Mouse (Mus musculus): ENCODE measurements around the gene Gm49405. TPM values are rescaled to one million over a fixed set of nuclear protein-coding genes. Genes with fewer than 3 reads are reported as not detected.
"Not testable (repeated sequence)": the region's sequence is repeated elsewhere in the genome, so short reads cannot be mapped to it uniquely, and the experiment has no call there.

Gene Gm49405
- total RNA-seq, 2 experiments from 2014 or later, result 1.1 TPM

DNA sequence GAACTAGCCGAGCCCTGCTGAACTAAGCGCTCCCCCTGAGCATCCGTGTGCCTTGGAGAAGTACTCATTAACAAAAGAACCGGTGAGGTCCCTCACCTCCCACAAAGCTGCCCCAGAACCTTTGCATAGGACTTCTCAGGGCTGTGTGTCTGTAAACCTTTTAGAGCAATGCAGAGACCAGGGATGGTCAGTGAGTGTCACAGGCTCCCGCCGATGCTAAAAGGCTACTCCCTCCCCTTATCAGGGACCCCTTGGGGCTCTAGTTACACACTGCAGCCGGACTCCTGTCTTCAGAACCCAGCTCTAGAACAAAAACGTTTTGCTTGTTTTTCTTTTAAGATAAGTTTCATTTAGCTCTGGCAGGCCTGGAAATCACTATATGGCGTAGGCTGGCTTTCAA lies 12.6 kb downstream of the Gm49405 start:
- no peak for DNase-seq (ENCODE audit: low spot score in 2 of 2)

DNA sequence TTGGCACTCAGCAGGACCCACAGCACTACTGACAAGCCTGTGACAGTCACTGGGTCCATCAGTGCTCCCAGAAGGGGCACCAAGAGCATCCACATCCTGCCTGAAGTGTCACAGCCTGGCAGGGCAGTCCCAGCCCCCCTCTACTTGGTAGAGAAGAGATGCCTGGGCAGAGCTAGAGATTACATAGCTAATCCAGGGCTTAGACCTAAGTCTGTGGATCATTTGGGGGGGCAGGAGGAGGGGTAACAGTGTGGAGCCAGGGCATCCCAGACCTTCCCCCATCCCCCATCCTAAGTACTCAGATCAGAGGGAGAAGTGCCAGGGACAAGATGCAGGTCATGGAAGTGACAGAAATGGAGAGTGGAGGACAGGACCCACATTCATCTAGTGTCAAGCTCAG lies 14.4 kb downstream of the Gm49405 start:
- no peak for DNase-seq (ENCODE audit: low spot score in 2 of 2)

DNA sequence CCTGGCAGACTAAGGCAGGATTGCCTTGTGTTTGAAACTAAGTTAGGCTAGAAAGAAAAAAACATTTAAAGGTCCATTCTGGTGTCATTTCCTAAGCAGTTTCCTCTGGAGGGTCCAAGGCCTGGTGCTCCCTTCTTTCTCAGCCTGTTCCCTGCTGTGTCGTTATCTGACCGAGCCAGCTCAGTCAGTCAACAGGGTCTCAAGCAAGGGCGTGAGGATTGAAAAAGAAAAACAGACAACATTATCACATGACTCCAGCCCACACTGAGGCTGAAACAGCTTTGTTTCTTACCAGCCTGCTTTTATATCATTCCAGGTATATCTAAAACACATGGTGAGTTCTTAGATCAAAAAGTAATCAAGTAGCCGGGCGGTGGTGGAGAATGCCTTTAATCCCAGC lies 15.2 kb downstream of the Gm49405 start:
- no peak for DNase-seq (ENCODE audit: low spot score in 2 of 2)

DNA sequence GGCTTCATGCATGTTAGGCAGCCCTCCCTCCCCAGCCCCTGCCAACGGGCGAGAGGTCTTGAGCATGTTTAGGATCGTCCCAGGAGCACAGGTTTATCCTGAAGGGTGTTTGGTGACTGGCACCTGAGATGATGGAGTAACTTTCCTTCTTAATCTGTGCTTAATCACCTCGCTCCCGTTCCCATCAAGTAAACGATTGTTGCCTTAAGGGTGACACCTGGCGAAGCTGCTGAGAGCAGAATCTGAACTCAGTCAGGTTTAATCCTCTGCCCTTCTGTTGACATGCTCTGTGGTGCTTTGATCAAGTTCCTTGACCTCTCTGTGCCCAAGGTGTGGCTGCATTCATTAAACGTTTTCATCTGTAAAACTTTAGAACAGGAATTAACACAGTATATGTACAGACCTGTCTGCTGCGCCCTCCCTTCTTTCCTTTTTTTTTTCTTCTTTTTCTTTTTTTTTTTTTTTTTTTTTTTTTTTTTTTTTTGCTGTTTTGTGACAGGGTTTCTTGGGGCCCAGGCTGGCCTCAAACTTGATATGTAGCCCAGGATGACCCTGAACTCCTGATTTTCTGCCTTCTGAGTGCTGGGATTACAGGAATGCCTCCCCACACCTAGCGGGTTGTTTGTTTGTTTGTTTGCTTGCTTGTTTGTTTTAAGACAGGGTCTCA lies 17.6 kb downstream of the Gm49405 start:
- no peak for DNase-seq (ENCODE audit: low spot score in 2 of 2)

DNA sequence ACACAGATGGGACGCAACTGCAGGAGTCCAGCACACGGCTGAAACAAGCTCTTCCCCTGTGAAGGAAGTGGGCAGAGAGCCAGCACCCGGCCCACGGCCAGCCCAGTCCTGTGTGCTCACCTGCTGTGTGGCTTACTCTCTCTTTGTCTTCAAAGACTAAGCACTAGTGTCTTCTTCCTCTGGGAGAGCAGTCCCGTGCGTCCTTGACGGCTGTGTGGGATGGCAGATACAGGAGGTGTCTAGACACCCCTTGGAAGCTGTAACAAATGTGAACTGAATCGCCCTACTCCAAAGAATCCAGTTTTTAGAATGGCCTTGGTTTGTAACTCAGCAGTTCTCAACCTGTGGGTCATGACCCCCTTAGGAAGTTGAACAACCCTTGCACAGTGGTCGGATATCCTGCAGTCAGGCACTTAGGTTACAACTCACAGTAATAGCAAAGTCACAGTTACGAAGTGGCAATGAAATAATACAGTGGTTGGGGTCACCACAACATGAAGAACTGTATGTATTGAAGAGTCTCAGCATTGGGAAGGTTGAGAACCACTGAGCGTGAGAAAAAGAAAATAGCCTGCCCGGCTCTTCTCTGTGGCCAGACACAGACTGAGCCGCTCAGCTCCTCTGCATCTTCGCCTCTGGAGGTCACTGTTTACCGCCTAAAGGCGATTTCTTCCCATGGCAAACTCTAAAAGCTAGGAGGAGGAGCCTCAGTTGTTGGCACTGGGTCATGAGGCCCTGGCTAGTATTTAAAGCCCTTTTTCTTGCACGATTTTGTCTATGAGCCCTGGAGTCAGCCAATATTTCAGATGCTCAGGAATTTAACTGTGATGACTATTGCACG lies 18.5 kb downstream of the Gm49405 start:
- DNase-seq (ENCODE audit: low spot score in 2 of 2), result peak; percentile 66 to 71

DNA sequence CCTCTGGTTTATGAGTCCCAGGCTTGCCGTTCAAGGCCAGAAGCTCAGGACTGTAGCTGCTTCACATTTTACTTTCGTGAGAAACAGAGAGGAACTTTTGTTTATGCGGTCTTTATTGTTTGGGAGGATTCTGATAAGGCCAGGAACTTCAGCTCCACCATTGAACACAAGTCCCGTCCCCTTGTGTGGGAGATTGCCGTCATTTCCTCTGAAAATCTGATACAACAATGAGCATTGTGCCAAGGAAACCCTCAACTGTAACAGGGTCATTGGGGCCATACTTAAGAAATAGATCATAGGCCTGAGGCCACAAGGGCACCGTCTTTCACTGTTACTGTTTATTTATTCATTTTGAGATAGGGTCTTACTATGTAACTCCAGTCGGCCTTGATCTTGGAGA lies 22.8 kb downstream of the Gm49405 start:
- no peak for DNase-seq (ENCODE audit: low spot score in 2 of 2)

DNA sequence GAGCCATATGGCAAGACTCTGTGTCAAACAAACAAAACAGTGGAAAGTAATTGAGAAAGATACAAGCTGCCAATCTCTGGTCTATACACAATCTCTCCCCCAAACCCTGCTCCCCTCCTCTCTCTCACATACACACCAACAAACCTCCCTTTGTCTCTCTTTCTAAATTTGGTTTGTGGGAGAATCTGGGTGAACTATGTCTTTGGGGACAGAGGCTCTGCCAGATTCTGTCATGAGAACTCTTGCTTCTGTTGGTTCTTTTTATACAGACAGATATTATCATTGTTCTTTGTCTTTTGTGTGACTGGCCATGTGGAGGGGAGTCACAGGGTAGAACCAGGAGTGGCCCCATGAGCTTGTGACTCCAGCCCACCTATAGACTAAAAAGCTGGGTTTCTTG lies 27.1 kb downstream of the Gm49405 start:
- DNase-seq (ENCODE audit: low spot score in 2 of 2), result no peak

DNA sequence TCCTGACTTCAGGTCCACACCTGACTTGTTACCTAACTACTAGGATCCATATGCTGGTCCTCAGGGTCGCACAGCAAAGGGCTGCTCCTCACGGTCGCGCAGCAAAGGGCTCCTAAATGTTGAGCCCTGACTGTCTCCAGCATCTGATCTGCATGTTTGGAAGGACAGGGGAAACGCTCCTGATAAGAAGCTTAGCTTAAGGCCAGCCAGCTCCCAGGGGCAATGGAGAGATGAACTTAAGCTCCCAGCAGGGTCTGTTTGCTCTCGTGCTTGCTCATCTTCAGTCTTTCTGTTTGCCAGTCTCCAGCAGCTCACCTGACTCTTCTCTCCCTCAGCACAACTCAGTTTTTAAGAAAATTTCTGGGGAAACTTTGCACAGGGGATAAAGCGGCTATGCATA lies 32.2 kb downstream of the Gm49405 start:
- DNase-seq (ENCODE audit: low spot score in 2 of 2), result no peak

DNA sequence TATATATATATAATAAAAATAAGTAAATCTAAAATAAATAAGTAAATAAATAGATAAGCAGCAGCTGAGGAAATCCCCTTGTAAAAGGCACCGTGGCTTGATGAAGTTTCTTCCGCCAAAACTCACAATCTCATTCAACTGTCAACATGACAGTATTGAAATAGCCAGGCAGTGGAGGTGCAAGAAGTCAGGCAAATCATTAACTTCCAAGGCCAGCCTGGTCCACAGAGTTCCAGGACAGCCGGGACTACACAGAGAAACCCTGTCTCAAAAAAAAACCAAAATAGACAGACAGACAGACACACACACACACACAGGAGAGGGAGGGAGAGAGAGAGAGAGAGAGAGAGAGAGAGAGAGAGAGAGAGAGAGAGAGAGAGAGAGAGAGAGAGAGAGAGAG lies 32.9 kb downstream of the Gm49405 start:
- no peak for DNase-seq (ENCODE audit: low spot score in 2 of 2)

DNA sequence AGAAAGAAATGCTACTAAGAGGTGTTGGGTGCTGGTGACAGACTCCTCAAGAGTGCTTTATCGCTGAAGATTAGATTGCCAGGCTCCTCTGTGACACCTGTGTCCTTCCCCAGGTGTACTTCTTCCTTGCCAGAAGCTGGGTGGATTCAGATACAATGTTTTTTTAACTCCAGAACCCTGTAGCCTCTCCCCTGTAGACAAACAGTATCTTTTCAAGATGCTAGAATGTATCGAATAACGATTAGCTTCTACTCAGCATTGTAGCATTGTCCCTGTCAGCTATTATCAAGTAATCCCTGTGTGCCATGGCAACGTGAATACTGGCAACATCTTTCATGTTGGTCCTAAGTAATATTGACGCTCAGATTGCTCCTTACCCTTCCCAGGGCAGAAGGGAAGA lies 33.3 kb downstream of the Gm49405 start:
- DNase-seq (ENCODE audit: low spot score in 2 of 2), result no peak

DNA sequence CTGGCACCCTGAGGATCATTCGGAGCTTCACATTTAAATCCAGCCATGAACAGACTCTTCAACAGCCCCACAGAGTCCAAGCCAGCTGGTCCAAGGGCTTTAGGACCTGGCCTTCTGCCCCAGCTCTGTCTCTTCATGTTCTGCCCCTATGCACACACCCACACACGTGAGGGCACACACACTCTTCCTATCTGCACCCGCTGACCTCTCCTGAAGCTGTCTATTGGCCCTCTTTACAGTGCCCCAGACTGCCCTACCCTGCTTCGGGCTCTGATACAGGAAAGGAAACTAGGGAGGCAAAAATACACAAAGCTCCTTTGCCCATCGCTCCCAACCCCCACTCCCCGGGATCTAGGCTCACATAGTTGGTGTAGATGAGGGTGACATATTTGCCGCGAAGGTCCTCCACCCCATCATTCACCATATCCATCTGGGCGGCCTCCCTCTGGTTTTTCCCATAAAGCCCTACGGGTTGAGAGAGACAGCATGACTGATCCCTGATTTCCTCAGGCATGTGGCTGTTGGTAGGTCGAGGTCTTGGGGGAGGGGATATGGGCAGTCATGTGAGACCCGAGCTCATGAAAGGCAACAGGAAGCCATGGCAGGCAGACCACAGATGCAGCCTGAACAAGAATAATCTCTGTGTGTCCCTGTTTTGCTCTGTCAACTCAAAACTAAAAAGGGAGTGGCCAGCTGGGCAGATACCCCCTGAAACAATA lies 36.1 kb downstream of the Gm49405 start:
- no peak for DNase-seq (ENCODE audit: low spot score in 2 of 2)

DNA sequence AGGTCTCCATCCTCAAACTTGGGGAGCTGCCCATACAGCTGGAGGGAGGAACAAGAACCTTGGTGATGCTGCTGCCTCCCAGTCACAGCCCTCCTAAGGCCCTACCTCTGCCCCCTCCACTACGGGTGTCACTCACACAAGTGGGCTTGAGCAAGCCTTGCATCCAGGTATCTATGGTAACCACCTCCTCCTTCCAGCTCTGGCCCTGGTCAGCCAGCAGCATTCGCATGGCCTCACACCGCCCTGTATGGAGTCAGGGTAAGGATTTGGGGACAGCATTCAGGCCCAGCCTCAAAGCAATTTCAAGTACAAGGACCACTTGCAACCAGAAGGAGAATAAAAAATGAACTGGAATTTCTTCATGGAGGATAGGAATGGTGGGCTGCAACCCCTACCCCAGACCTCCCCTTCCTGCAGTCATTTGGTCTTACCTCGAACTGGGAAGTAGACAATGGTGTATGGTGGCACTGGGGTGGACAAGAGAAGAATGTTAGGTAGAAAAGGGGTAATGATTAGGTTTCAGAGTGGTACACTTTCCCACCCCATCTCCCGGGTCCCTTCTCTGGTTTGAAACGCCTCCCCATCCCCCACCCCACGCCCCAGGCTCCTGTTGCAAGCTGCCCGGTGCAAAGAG lies 36.8 kb downstream of the Gm49405 start:
- not testable (repeated sequence) for DNase-seq (ENCODE audit: low spot score in 2 of 2)

DNA sequence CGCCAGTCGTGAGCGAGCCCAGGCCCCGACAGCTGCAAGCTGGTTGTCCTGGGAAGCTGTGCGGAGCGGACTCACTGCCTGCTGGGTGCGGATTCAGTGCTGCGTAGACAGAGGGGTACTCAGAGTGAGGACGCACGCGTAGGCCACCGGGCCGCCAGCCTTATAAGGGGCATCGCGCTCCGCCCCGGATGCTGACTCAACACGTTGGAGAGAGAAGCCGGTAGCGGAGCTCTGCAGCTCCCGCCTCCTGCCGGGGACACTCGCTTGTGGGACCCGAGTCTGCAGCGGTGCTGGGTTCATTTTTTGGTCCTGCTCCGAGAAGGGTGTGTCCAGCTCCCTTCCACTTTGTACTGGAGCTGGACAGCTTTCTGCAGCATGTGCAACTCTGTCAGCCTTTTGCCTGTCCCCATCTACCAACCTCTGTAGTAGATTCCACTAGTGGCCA lies 37.4 kb downstream of the Gm49405 start, which contains the start of gene Gstp1:
Gstp1 (minus strand) TSS at position 198 of the 445 bp plus-strand sequence.
- DNase-seq (ENCODE audit: low spot score in 2 of 2), result peak; percentile 86 to 90

DNA sequence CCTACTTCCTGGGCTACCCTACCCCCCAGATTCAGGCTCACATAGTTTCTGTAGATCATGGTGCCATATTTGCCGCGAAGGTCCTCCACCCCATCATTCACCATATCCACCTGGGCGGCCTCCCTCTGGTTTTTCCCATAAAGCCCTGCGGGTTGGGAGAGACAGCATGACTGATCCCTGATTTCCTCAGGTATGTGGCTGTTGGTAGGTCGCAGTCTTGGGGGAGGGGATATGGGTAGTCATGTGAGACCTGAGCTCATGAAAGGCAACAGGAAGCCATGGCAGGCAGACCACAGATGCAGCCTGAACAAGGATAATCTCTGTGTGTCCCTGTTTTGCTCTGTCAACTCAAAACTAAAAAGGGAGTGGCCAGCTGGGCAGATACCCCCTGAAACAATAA lies 40.5 kb downstream of the Gm49405 start:
- not testable (repeated sequence) for DNase-seq (ENCODE audit: low spot score in 2 of 2)

DNA sequence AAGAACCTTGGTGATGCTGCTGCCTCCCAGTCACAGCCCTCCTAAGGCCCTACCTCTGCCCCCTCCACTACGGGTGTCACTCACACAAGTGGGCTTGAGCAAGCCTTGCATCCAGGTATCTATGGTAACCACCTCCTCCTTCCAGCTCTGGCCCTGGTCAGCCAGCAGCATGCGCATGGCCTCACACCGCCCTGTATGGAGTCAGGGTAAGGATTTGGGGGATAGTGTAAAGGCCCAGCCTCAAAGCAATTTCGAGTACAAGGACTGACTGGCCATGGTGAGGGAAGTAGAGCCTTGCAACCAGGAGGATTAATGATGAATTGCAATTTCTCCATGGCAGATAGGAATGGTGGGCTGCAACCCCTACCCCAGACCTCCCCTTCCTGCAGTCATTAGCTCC lies 41.1 kb downstream of the Gm49405 start:
- not testable (repeated sequence) for DNase-seq (ENCODE audit: low spot score in 2 of 2)

DNA sequence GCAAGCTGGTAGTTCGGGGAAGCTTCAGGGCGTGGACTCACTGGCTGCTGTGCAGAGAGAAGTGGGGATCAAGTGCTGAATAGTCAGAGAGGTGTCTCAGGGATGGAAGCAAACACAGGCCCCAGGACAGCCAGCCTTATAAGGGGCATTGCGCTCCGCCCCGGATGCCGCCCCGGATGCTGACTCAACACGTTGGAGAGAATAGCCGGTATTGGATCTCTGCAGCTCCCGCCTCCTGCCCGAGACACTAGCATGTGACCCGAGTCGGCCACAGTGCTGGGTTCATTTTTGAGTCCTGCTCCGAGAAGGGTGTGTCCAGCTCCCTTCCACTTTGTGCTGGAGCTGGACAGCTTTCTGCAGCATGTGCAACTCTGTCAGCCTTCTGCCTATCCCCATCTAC lies 41.7 kb downstream of the Gm49405 start:
- DNase-seq (ENCODE audit: low spot score in 2 of 2), result no peak

DNA sequence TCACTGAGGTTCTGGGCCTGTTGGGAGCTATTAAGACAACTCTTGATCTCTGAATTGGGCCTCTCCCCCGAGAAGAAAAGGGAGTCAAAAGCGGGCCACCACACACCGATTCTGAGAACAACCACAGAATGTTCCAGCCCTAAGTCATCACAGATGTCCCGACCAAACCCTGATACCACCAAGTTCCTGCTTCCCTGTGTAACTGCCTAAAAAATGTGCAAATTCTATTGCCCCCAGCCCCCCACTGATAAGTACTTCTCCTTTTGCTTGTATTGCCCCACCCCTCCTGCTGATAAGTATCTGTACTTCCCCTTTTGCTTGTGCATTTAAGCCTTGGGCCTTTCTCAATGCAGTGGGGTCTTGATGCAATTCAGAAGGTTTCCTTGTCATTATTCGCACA lies 43.7 kb downstream of the Gm49405 start:
- not testable (repeated sequence) for DNase-seq (ENCODE audit: low spot score in 2 of 2)

DNA sequence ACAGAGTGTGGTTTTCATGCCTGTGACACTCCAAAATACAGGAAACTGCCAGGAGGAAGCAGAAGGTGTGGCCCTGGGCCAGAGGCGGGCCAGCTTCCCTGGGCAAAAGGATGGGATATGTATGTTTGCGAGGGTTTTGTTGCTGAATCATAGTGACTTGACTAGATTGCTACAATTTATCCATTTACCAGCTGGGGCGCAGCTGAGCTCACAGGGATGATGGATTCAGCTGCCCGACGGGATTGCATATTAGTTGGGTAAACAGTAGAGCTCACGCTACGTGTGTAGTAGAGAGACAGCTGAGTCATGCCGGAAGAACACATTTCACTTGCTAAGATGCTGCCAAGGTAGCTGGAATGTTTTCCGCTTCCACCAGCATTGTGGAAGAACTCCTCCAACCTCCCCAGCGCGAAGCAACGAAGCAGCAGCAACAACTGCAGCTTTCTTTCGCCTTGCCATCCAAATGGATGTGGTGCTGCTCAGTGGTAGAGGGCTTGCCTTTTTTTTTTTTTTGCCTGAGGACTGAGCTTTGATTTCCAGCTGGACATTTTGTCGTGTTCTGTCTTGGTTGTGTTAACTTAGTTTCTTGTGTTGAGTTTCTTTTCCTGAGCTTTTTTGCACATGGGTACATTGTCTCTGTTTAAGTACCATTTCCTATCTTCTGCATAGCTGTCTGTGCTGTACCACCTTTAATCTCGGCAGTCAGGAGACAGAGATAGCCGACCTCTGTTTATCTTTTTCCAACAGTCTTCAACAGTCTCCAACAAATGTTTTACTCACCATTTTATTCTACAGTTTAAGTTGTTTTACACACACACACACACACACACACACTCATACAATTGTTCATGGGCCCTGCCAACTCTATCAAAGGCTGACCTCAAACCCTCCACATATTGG lies 45.8 kb downstream of the Gm49405 start, which contains the start of gene Gstp2:
Gstp2 (minus strand) TSS at position 58 of the 900 bp plus-strand sequence.
- DNase-seq (ENCODE audit: low spot score in 2 of 2), result peak; percentile 58 to 65

DNA sequence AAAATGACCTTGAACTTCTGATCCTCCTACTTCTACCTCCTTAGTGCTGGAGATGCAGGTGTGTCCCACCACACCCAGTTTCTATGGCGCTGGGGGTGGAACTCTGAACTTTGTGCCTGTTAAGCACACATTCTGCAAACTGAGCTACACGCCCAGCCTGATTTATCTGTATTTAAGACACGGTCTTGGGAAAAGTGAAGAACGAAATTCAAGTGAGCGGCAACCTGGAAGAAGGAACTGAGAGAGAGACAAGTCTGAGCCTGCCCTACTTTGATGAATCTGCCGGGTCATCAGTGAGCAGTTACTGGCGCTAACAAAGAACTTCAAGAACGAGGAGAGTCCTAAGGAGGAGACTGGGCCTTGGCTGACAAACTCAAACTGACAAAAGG lies 46.4 kb downstream of the Gm49405 start:
- DNase-seq (ENCODE audit: low spot score in 2 of 2), result no peak

DNA sequence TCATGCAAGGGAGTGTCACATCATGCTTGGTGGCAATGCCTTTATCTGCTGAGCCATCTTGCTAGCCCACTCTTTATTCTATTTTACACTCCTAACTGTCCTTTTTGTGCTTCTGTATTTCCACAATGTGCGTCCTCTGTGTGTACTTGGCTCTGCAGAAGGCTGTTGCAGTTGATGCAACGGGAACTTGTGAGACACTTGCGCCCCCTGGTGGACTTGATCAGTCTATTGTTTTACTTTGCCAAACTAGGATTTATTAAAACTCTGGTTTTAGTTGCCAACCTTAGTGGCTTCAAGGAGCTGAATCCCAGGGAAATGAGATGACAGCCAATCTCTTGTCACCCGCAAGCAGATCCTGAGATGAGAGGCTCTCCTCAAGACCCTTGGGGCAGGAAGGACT lies 47.4 kb downstream of the Gm49405 start:
- peak; percentile 82 to 84 for DNase-seq (ENCODE audit: low spot score in 2 of 2)
